Mouse (Mus musculus) frontal cortex, postnatal 10 days (tissue): ENCODE results near the gene Zwilch.
"Not testable (repeated sequence)": the region's sequence is repeated elsewhere in the genome, so short reads cannot be mapped to it uniquely, and the experiment has no call there.

Experiments used
- DNase-seq, 2 experiments: peaks; one replicate each; pipeline ENCODE4 v3.0.0; 2022; ENCODE audit warnings: low spot score in 2 of 2, mixed read lengths in 1 of 2

Zwilch gene

GRCm38 (mm10) chr9:64178974-64179646, 6.2 kb upstream of the Zwilch start, which contains the start of gene Snapc5:
Gene Snapc5 (plus strand): TSS chr9:64179274.
- peak; percentile 86 to 90 for DNase-seq

DNA sequence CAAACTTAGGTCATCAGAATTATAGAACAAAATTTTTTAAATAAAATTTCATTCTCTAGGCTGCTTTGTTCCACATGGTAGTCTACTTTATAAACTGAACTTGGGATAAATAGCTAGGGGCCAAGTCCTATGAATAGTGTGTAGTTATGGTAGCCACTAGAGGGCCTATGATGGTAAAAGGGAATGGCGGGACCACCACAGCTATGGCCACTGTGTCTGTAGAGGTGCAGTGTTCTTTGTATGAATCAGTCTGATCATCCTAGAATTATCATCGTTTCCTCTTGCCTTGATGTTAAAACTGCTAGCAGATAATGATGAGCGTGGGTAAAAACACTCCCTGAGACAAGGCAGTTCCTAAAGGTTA, 5.7 kb upstream of the Zwilch start:
- DNase-seq = no peak

- DNase-seq = no peak
Observed at GRCm38 (mm10) chr9:64175378-64175777, 2.5 kb upstream of the Zwilch start.

DNA sequence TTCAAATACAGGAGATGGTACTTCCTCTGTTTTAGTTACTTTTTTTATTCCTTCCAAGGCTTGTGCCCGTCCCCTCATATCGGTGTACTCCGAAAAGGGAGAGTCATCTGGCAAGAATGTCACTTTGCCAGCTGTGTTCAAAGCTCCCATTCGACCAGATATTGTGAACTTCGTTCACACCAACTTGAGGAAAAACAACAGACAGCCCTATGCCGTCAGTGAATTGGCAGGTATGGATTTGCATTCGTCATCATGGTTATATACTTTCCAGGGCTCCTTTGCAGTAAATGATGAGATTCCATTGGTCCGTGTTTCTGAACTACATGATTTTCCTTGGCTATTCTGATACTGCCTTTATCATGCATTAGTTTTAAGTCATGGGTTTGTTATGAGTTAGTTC, 1.9 kb upstream of the Zwilch start:
- no peak for DNase-seq

DNA sequence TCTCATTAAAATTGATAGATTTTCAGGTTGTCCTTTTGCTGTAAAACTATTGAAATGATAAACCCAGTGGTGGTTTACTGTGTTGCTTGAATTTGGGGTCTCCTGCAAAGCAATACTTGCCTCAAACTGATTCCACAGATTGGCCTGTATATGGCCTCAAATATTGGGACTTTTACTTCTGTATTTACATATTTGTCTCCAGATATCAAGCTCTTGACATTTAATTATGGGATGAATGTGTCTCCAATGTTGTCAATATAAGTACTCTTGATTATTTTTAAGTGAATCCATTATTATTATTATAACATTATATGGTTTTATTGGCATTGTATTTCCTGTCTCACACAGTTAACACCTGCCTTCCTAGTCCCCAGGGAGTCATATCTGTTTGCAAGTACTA, 1.4 kb upstream of the Zwilch start:
- DNase-seq = no peak

DNA sequence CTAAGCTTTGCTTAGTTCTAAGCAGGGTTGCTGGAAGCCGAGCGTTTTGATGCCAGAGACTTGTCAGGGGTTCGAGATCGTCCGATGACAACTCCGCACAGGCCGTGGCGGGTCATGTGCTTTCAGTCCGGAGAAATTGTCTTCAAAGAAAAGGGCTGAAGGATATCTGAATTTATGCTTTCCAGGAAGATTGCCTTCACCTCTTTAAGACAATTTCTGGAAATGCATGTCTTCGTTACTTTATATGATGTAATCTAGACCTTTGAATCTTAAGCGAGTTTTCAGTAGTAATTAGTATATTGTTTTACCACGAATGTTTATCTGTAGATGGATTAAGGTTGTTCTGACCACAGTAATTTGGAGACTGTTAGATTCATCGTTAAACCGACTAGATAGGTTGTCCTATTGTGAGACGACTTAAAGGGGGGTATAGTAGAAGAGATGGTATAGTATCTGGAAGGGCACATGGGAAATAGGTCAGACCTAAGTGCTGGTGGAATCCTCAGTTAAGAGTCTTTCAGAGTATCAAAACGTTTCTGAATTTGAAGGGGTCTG, 839 bp upstream of the Zwilch start:
- DNase-seq = no peak

DNA sequence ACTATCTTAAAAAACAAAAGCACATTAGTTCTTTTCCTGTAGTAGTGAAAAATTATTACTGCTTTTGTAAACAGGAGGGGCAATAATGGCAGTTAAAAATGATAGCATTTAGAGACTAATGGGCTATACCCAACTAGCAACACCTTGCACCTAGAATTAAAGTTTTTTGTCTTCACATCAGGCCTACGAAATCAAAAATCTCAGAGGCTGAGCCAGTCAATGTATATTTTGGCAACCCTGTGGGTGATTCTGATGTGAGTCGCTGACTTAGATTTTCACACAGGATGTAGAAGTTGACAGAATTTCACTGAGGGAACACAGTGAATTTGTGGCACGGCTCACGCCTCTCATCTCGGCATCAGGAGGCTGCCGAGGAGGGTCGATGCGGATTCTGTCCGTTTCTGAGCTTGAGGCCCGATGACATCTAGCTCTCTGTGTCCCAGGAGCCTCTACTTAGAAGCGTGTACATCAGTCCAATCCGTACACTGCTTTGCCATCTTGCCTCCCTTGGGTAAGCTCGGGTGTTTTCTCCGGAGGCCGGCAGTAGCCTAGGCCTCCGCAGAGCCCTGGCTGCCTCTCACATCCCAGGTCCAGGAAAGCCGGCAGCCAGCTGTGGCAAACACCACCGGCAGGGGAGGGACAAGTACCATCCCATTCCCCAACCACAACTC, 624 bp downstream of the Zwilch start:
- no peak for DNase-seq

DNA sequence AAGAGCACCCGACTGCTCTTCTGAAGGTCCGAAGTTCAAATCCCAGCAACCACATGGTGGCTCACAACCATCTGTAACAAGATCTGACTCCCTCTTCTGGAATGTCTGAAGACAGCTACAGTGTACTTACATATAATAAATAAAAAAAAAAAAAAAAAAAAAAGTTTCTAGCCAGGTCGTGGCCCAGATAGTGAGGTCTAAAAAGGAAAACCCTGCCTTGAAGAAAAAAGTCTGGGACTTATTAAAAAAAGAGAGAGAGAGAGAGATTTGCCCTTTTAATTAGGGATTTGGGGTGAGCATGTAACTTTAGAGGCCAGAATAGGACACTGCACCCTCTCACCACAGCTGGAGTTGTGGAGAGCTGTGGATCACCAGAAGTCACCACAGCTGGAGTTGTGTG, 2.9 kb downstream of the Zwilch start:
- not testable (repeated sequence) for DNase-seq

GRCm38 (mm10) chr9:64160471-64160870, 12.4 kb downstream of the Zwilch start:
- DNase-seq = no peak

DNA sequence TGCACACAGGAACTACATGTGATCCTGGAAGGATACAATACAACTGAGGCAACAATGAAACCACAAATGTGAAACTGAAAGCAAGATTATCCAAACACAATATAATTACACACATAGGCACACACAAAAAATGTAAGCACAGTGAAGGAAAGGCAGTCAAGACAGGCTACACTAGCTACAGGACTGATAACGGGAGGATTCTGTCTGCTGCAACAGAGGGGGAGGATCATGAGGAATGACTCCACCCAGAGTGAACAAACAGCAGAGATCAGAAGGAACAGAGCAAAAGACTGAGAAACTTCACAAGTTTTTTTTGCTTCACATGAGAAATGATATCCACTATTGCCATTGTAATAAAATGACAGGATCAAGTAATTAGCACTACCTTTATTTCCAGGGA, 16.3 kb downstream of the Zwilch start:
- DNase-seq = no peak

- DNase-seq = no peak
Observed at GRCm38 (mm10) chr9:64139879-64140278, 33.0 kb downstream of the Zwilch start.

- peak in 1 of 2 experiments; percentile 24 for DNase-seq
Observed at GRCm38 (mm10) chr9:64138896-64139295, 34.0 kb downstream of the Zwilch start.

GRCm38 (mm10) chr9:64131623-64132022, 41.3 kb downstream of the Zwilch start:
- DNase-seq = no peak

GRCm38 (mm10) chr9:64126121-64126520, 46.8 kb downstream of the Zwilch start:
- no peak for DNase-seq

GRCm38 (mm10) chr9:64125307-64125706, 47.6 kb downstream of the Zwilch start:
- DNase-seq = no peak

GRCm38 (mm10) chr9:64124846-64125245, 48.1 kb downstream of the Zwilch start:
- DNase-seq = not testable (repeated sequence)

- no peak for DNase-seq
Observed at GRCm38 (mm10) chr9:64122601-64123000, 50.3 kb downstream of the Zwilch start.

GRCm38 (mm10) chr9:64120584-64121277, 52.2 kb downstream of the Zwilch start:
- DNase-seq = no peak

- DNase-seq = no peak
Observed at GRCm38 (mm10) chr9:64119898-64120297, 53.0 kb downstream of the Zwilch start.

DNA sequence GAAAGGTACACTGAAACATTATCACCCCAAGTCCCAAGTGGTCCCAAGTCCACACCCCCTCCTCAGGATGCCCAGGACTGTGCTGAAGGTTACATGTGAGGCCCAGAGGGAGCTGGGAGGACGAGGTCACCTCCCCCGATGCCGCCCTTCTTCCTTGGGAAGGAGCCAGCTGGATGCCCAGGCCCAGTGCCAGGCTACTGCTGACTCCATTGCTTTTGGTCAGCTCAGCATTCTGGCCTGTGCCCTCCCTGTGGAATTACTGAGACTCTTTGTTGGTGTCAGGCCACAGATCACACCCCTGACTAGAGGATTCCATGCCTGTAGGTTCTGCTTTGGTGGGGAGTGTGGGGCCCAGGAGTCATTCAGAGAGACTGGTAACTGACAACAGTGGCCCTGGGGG, 56.0 kb downstream of the Zwilch start, which contains the start of gene Lctl:
Gene Lctl (plus strand): TSS at position 272 of the 400 bp plus-strand sequence.
- DNase-seq = no peak

DNA sequence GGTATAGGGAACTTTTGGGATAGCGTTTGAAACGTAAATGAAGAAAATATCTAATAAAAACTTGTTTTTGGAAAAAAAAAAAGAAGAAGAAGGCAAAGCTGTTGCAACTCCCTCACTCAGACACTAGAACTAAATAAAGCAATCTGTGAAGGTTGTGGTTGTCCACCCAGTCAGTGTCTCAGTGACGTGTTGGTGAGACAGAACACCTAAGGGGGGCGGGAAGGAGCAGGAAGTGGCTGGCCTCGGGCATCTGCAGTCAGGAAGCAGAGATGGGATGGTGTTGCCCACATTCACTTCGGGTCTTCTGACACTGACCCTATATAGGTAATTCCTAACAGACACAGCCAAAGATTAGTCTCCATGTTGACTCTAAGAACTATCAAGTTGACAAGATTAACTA, 57.1 kb downstream of the Zwilch start:
- no peak for DNase-seq

- no peak for DNase-seq
Observed at GRCm38 (mm10) chr9:64114646-64115045, 58.3 kb downstream of the Zwilch start.
